Mouse (Mus musculus): ENCODE results near the gene Kalrn.

Gene Kalrn

GRCm38 (mm10) chr16:34573151-34573802 is at the start of gene Kalrn:
TSS of gene Kalrn (minus strand) at chr16:34573532.
- peak; percentile 86 for DNase-seq (ENCODE audit: low spot score)

- DNase-seq (ENCODE audit: low spot score) = no peak
Measured at GRCm38 (mm10) chr16:34614021-34614420, 40.7 kb upstream of the Kalrn start.

- DNase-seq (ENCODE audit: low spot score) = no peak
Measured at GRCm38 (mm10) chr16:34610137-34610536, 36.8 kb upstream of the Kalrn start.

GRCm38 (mm10) chr16:34605679-34606078 is 32.3 kb upstream of the Kalrn start:
- peak; percentile 22 for DNase-seq (ENCODE audit: low spot score)

GRCm38 (mm10) chr16:34603854-34604253 is 30.5 kb upstream of the Kalrn start:
- no peak for DNase-seq (ENCODE audit: low spot score)

GRCm38 (mm10) chr16:34603076-34603475 is 29.7 kb upstream of the Kalrn start:
- no peak for DNase-seq (ENCODE audit: low spot score)

- no peak for DNase-seq (ENCODE audit: low spot score)
Measured at GRCm38 (mm10) chr16:34601954-34602353, 28.6 kb upstream of the Kalrn start.

- DNase-seq (ENCODE audit: low spot score) = no peak
Measured at GRCm38 (mm10) chr16:34595294-34595693, 22.0 kb upstream of the Kalrn start.

GRCm38 (mm10) chr16:34594597-34595262 is 21.4 kb upstream of the Kalrn start:
- DNase-seq (ENCODE audit: low spot score) = no peak

- no peak for DNase-seq (ENCODE audit: low spot score)
Measured at GRCm38 (mm10) chr16:34592696-34593095, 19.4 kb upstream of the Kalrn start.

- DNase-seq (ENCODE audit: low spot score) = no peak
Measured at GRCm38 (mm10) chr16:34591934-34592333, 18.6 kb upstream of the Kalrn start.

GRCm38 (mm10) chr16:34579671-34580326 is 6.5 kb upstream of the Kalrn start:
- no peak for DNase-seq (ENCODE audit: low spot score)

GRCm38 (mm10) chr16:34573856-34574491 is 642 bp upstream of the Kalrn start:
- DNase-seq (ENCODE audit: low spot score) = no peak

GRCm38 (mm10) chr16:34572406-34573150 is 754 bp downstream of the Kalrn start:
- peak; percentile 22 for DNase-seq (ENCODE audit: low spot score)

GRCm38 (mm10) chr16:34571931-34572405 is 1.4 kb downstream of the Kalrn start:
- DNase-seq (ENCODE audit: low spot score) = no peak

GRCm38 (mm10) chr16:34569897-34570296 is 3.4 kb downstream of the Kalrn start:
- DNase-seq (ENCODE audit: low spot score) = no peak

- no peak for DNase-seq (ENCODE audit: low spot score)
Measured at GRCm38 (mm10) chr16:34568831-34569230, 4.5 kb downstream of the Kalrn start.

- DNase-seq (ENCODE audit: low spot score) = no peak
Measured at GRCm38 (mm10) chr16:34563593-34564280, 9.6 kb downstream of the Kalrn start.

GRCm38 (mm10) chr16:34561734-34562135 is 11.6 kb downstream of the Kalrn start:
- no peak for DNase-seq (ENCODE audit: low spot score)

- no peak for DNase-seq (ENCODE audit: low spot score)
Measured at GRCm38 (mm10) chr16:34560814-34561213, 12.5 kb downstream of the Kalrn start.

- DNase-seq (ENCODE audit: low spot score) = no peak
Measured at GRCm38 (mm10) chr16:34560411-34560810, 12.9 kb downstream of the Kalrn start.
